33 mouse cellular contexts compared by ENCODE assay signal in the genomic region with DNA sequence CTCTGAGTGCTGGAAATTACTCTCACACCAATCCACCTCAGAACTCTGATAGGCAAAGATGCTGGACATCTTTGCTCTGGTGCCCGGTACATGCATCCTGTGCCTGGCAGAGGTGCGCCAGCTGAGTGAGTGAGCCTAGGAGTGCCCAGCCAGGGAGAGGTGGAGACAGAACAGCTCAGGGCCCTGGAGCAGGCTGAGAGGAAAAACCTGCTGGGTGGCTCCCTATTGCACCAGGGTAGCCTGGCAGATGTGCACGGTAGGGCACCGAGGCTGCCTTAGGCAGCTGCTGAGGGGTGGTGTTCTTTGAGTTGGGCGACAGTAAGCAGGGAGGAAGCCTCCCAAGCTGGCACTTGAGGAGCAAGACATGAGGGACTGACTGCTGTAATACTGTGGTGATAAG. TPM values are rescaled to one million over a fixed set of nuclear protein-coding genes. Genes with fewer than 3 reads are reported as not detected.
DNase-seq lines count a peak whose midpoint lies in the region; ATAC-seq and TF ChIP-seq lines count a peak whose summit lies in the region.
"Had no signal": no experiment of that assay in that cellular context is flagged by ENCODE, and none has a peak within 500 bp of the region (broad histone marks: within the 10 kb centered on the region; RNA-seq: fewer than 3 reads in every experiment).

A gene (minus strand): TSS at position 114 of the 400 bp plus-strand sequence.

- DNase-seq in heart, embryonic 10.5 days (ENCODE audit: low spot score), result peak; percentile 64
- no peak for DNase-seq in heart, postnatal 14 days
- DNase-seq in large intestine, adult 2 months (ENCODE audit: low read depth, low spot score), result no peak
- peak; percentile 40 for DNase-seq in stomach, postnatal 0 days (ENCODE audit: low spot score)
- DNase-seq in T-cell, adult 2 months (ENCODE audit: low spot score), result no peak
- DNase-seq: adrenal gland, adult 2 months; B cell, adult 2 months; cerebellum, adult 8-10 months; cerebellum, postnatal 25 days; gastrocnemius, postnatal 14 days; heart, postnatal 4 days; kidney, adult 18-20 months; kidney, postnatal 36 days; layer of hippocampus, postnatal 36 days; right cerebral cortex, postnatal 4 days; thymus, adult 18-20 months; thymus, postnatal 25 days had no signal

- H3K4me3 ChIP-seq in heart, embryonic 10.5 days, result no peak within 1 kb of the TSS
- H3K4me3 ChIP-seq in intestine, embryonic 15.5 days (replicated peaks), result no peak within 1 kb of the TSS
- H3K4me3 ChIP-seq in stomach, postnatal 0 days (ENCODE audit: low read depth, low read length), result 0 out of 2 replicates have a peak within 1 kb of the TSS, but pooled peaks have one; percentile 1
- H3K4me3 ChIP-seq in liver, embryonic 12.5 days, result no peak within 1 kb of the TSS
- H3K4me3 ChIP-seq: forebrain, embryonic 12.5 days; heart, adult 2 months; hindbrain, embryonic 13.5 days; kidney, embryonic 15.5 days; lung, embryonic 15.5 days; midbrain, embryonic 12.5 days; neural tube, embryonic 13.5 days; stomach, embryonic 15.5 days had no signal

- H3K4me1 ChIP-seq in heart, embryonic 10.5 days, result no peaks in the 10 kb centered on the region
- H3K4me1 ChIP-seq in intestine, embryonic 15.5 days (replicated peaks), result peaks cover 4% of the 10 kb centered on the region; the same call in 1 of the 2 replicates
- no peaks in the 10 kb centered on the region for H3K4me1 ChIP-seq in stomach, postnatal 0 days (replicated peaks; ENCODE audit: control insufficient read depth, insufficient read depth)
- 0 out of 2 replicates have a peak, but pooled peaks cover 4% of the 10 kb centered on the region for H3K4me1 ChIP-seq in liver, embryonic 12.5 days
- H3K4me1 ChIP-seq: forebrain, embryonic 12.5 days; hindbrain, embryonic 13.5 days; kidney, embryonic 15.5 days; lung, embryonic 15.5 days; midbrain, embryonic 12.5 days; neural tube, embryonic 13.5 days; stomach, embryonic 15.5 days had no signal

- H3K9me3 ChIP-seq in heart, embryonic 10.5 days, result no peaks in the 10 kb centered on the region
- H3K9me3 ChIP-seq in intestine, embryonic 15.5 days, result no peaks in the 10 kb centered on the region
- no peaks in the 10 kb centered on the region for H3K9me3 ChIP-seq in stomach, postnatal 0 days (ENCODE audit: control insufficient read depth, low read length)
- H3K9me3 ChIP-seq in liver, embryonic 12.5 days (replicated peaks), result no peaks in the 10 kb centered on the region
- H3K9me3 ChIP-seq: forebrain, embryonic 12.5 days; hindbrain, embryonic 13.5 days; kidney, embryonic 15.5 days; lung, embryonic 15.5 days; midbrain, embryonic 12.5 days; neural tube, embryonic 13.5 days; stomach, embryonic 15.5 days had no signal

- ATAC-seq in intestine, embryonic 15.5 days, result no peak
- ATAC-seq in stomach, postnatal 0 days (ENCODE audit: low FRiP score, low TSS enrichment), result peak; percentile 66; the same call in 1 of the 2 replicates
- ATAC-seq in liver, embryonic 12.5 days, result no peak
- ATAC-seq: activated CD4-positive, CD25-positive, alpha-beta regulatory T cell, adult 4 months had no signal

- intact Hi-C loops in heart, postnatal 14 days (cut with DNase I), result no loop called here

- no peaks in the 10 kb centered on the region for H3K36me3 ChIP-seq in heart, embryonic 10.5 days
- H3K36me3 ChIP-seq in intestine, embryonic 15.5 days, result no peaks in the 10 kb centered on the region
- H3K36me3 ChIP-seq in stomach, postnatal 0 days (ENCODE audit: control insufficient read depth, insufficient read depth, low read length), result no peaks in the 10 kb centered on the region
- no peaks in the 10 kb centered on the region for H3K36me3 ChIP-seq in liver, embryonic 12.5 days
- H3K36me3 ChIP-seq: forebrain, embryonic 12.5 days; hindbrain, embryonic 13.5 days; kidney, embryonic 15.5 days; lung, embryonic 15.5 days; midbrain, embryonic 12.5 days; neural tube, embryonic 13.5 days; stomach, embryonic 15.5 days had no signal

- no peaks in the 10 kb centered on the region for H3K27me3 ChIP-seq in heart, embryonic 10.5 days (ENCODE audit: insufficient read depth, poor library complexity, severe bottlenecking)
- no peaks in the 10 kb centered on the region for H3K27me3 ChIP-seq in intestine, embryonic 15.5 days (replicated peaks)
- H3K27me3 ChIP-seq in stomach, postnatal 0 days (ENCODE audit: control insufficient read depth, insufficient read depth, low read length), result no peaks in the 10 kb centered on the region
- no peaks in the 10 kb centered on the region for H3K27me3 ChIP-seq in liver, embryonic 12.5 days (replicated peaks)
- H3K27me3 ChIP-seq: hindbrain, embryonic 13.5 days; kidney, embryonic 15.5 days; lung, embryonic 15.5 days; midbrain, embryonic 12.5 days; neural tube, embryonic 13.5 days; stomach, embryonic 15.5 days had no signal

- no peak for TF ChIP-seq EP300 in stomach, postnatal 0 days (optimal IDR thresholded peaks at IDR 0.05)

- H3K27ac ChIP-seq in heart, embryonic 10.5 days, result no peak within 1 kb of the TSS
- H3K27ac ChIP-seq in intestine, embryonic 15.5 days, result peak within 1 kb of the TSS; percentile 66; the same call in 1 of the 2 replicates
- H3K27ac ChIP-seq in stomach, postnatal 0 days (replicated peaks), result peak within 1 kb of the TSS; percentile 3; the same call in 1 of the 2 replicates
- no peak within 1 kb of the TSS for H3K27ac ChIP-seq in liver, embryonic 12.5 days
- H3K27ac ChIP-seq: forebrain, embryonic 12.5 days; heart, adult 2 months; hindbrain, embryonic 13.5 days; kidney, embryonic 15.5 days; lung, embryonic 15.5 days; midbrain, embryonic 12.5 days; neural tube, embryonic 13.5 days; stomach, embryonic 15.5 days had no signal

- 0 out of 2 replicates have a peak within 1 kb of the TSS, but pooled peaks have one; percentile 14 for H3K4me2 ChIP-seq in intestine, embryonic 15.5 days (replicated peaks)
- H3K4me2 ChIP-seq in stomach, postnatal 0 days (replicated peaks; ENCODE audit: low read depth), result no peak within 1 kb of the TSS
- no peak within 1 kb of the TSS for H3K4me2 ChIP-seq in liver, embryonic 12.5 days
- H3K4me2 ChIP-seq: forebrain, embryonic 12.5 days; hindbrain, embryonic 13.5 days; kidney, embryonic 15.5 days; lung, embryonic 15.5 days; midbrain, embryonic 12.5 days; neural tube, embryonic 13.5 days; stomach, embryonic 15.5 days had no signal

- TF ChIP-seq CTCF in stomach, postnatal 0 days (IDR thresholded peaks at IDR 0.05; ENCODE audit: low read depth), result no peak

- 61% methylated on average over 5 of the region's 5 CpGs for WGBS in heart, embryonic 10.5 days
- 73% methylated on average over 5 of the region's 5 CpGs for WGBS in intestine, embryonic 15.5 days
- 30% methylated on average over 5 of the region's 5 CpGs for WGBS in large intestine, adult 2 months
- 48% methylated on average over 5 of the region's 5 CpGs for WGBS in stomach, postnatal 0 days
- WGBS in liver, embryonic 12.5 days (ENCODE audit: insufficient replicate concordance), result 69% methylated on average over 5 of the region's 5 CpGs

- H3K9ac ChIP-seq in intestine, embryonic 15.5 days, result peak within 1 kb of the TSS; percentile 13; the same call in 1 of the 2 replicates
- no peak within 1 kb of the TSS for H3K9ac ChIP-seq in stomach, postnatal 0 days (ENCODE audit: low read length)
- H3K9ac ChIP-seq in liver, embryonic 12.5 days, result no peak within 1 kb of the TSS
- H3K9ac ChIP-seq: forebrain, embryonic 12.5 days; hindbrain, embryonic 13.5 days; kidney, embryonic 15.5 days; lung, embryonic 15.5 days; midbrain, embryonic 12.5 days; neural tube, embryonic 13.5 days; stomach, embryonic 15.5 days had no signal

RNA-seq across cellular contexts. Expression of the gene that starts here (rescaled TPM):
- polyA plus RNA-seq in heart, embryonic 10.5 days (2016; fragmentation: Nextera tagmentation; extraction: Ambion mirVana), result not detected in 2 replicates
- not detected for total RNA-seq in heart, postnatal 14 days (2021)
- polyA plus RNA-seq in intestine, embryonic 15.5 days (2015; fragmentation: Nextera tagmentation; extraction: Ambion mirVana), result 0.46 and 1.00 TPM in 2 replicates
- polyA plus RNA-seq in large intestine, adult 2 months (2012; rRNA removed), result 13.3 and 19.9 TPM in 2 replicates
- 13.5 and 15.8 TPM in 2 replicates for polyA plus RNA-seq in stomach, postnatal 0 days (2015; fragmentation: Nextera tagmentation; extraction: Ambion mirVana)
- polyA plus RNA-seq in liver, embryonic 12.5 days (2016; fragmentation: Nextera tagmentation; extraction: Ambion mirVana), result not detected in 2 replicates
- total RNA-seq: gastrocnemius, postnatal 14 days; heart, adult 2 months; heart, postnatal 4 days; layer of hippocampus, postnatal 36 days; liver, adult 2 months; midbrain, postnatal 0 days had no signal
- polyA plus RNA-seq: activated CD4-positive, CD25-positive, alpha-beta regulatory T cell, adult 4 months; embryonic facial prominence, embryonic 11.5 days; forebrain, embryonic 12.5 days; heart, adult 2 months; hindbrain, embryonic 13.5 days; kidney, embryonic 15.5 days; limb, embryonic 11.5 days; liver, adult 2 months; liver, embryonic 16.5 days; lung, embryonic 15.5 days; midbrain, embryonic 12.5 days; midbrain, postnatal 0 days; neural tube, embryonic 13.5 days had no signal

Comparison
In these comparisons a context has a peak if more than half of its experiments do, and no peak if none do; other contexts are left out.
1. Peak in DNase-seq in heart, embryonic 10.5 days; RNA of the gene not detected or under 1 TPM.
2. H3K27ac ChIP-seq: peak in intestine, embryonic 15.5 days (single experiment) and stomach, postnatal 0 days (single experiment); none in heart, embryonic 10.5 days (single experiment) and liver, embryonic 12.5 days (single experiment).